Mouse (Mus musculus) liver, adult 2 months (tissue): Measurements from ENCODE around the gene Robo2.

Source experiments
- CTCF ChIP-seq: fragments of 200-500 bp; IDR thresholded peaks from 2 replicates; pipeline ENCODE4 v1.5.1; 2011; ENCODE audit warnings: low read depth, low read length, control low read depth
- POLR2A ChIP-seq: fragments of 200-500 bp; IDR thresholded peaks from 2 replicates; pipeline ENCODE4 v1.6.1; 2011; ENCODE audit warnings: low read length, control low read depth; ENCODE audit not compliant: insufficient read depth; ENCODE audit errors: extremely low read depth

- no peak for TF ChIP-seq POLR2A
- no peak for TF ChIP-seq CTCF
These were observed 32.2 kb downstream of the Robo2 start for GRCm38 (mm10) chr16:74379458-74379857.
